10 mouse cellular contexts compared by ENCODE assay signal in the genomic region with DNA sequence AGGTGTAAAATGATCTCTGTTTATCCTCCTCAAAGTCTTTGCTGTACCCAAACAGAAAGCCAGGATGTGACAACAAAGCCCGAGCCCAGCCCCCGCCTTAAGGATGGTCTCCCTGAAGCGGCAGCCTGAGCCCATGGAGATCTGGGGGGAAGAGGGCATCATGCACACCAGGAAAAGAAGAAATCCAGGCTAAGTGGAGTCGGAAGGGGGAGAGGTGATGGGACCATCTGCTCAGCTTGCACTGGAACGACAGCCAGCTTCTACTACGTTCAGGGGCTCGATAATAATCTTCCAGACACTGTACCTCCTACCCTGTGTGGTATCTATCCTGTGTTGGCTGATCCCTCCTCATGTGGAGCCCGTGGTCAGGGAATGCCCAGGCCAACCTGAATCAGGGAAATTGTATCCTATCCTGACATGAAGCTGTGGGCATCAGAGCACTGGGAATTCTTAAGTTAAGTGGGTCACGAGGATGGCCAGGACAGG.
A peak's percentile ranks its signal among the peaks of the same experiment; 100 is the strongest.
DNase-seq lines count a peak whose midpoint lies in the region; ATAC-seq and TF ChIP-seq lines count a peak whose summit lies in the region.
"Had no signal": no experiment of that assay in that cellular context is flagged by ENCODE, and none has a peak within 500 bp of the region (broad histone marks: within the 10 kb centered on the region; RNA-seq: fewer than 3 reads in every experiment).

No protein-coding gene starts in this region.

- DNase-seq in lung, embryonic 14.5 days = peak; percentile 38
- DNase-seq in lung, adult 2 months = no peak
- no peak for DNase-seq in liver, embryonic 13.5 days
- DNase-seq in stomach, postnatal 0 days (ENCODE audit: low spot score) = no peak
- no peak for DNase-seq in cerebellum, adult 11 months
- DNase-seq: B cell, adult 2 months; kidney, postnatal 25 days had no signal

- H3K9ac ChIP-seq in forebrain, embryonic 13.5 days = no peak overlapping the region
- no peak overlapping the region for H3K9ac ChIP-seq in forebrain, embryonic 12.5 days
- no peak overlapping the region for H3K9ac ChIP-seq in lung, embryonic 14.5 days
- H3K9ac ChIP-seq in liver, embryonic 13.5 days = peak overlapping the region; percentile 45; the same call in 1 of the 2 replicates
- no peak overlapping the region for H3K9ac ChIP-seq in stomach, postnatal 0 days (ENCODE audit: low read length)

- peak overlapping the region; percentile 19; the same call in 1 of the 2 replicates for H3K27ac ChIP-seq in forebrain, embryonic 13.5 days
- no peak overlapping the region for H3K27ac ChIP-seq in forebrain, embryonic 12.5 days
- H3K27ac ChIP-seq in lung, embryonic 14.5 days (ENCODE audit: low read depth) = no peak overlapping the region
- H3K27ac ChIP-seq in liver, embryonic 13.5 days = peak overlapping the region; percentile 44; the same call in 1 of the 2 replicates
- 0 out of 2 replicates have a peak overlapping the region, but pooled peaks have one; percentile 53 for H3K27ac ChIP-seq in stomach, postnatal 0 days (replicated peaks)

- TF ChIP-seq EP300 in stomach, postnatal 0 days (optimal IDR thresholded peaks at IDR 0.05) = no peak

- no peak overlapping the region for H3K4me3 ChIP-seq in forebrain, embryonic 13.5 days
- no peak overlapping the region for H3K4me3 ChIP-seq in forebrain, embryonic 12.5 days (replicated peaks)
- H3K4me3 ChIP-seq in lung, embryonic 14.5 days (ENCODE audit: low read depth, low read length) = no peak overlapping the region
- H3K4me3 ChIP-seq in lung, adult 2 months (replicated peaks; ENCODE audit: extremely low read depth, low read depth, low read length) = no peak overlapping the region
- no peak overlapping the region for H3K4me3 ChIP-seq in liver, embryonic 13.5 days (replicated peaks)
- no peak overlapping the region for H3K4me3 ChIP-seq in stomach, postnatal 0 days (ENCODE audit: low read depth, low read length)

- 38% methylated on average over 9 of the region's 9 CpGs for WGBS in forebrain, embryonic 13.5 days
- WGBS in forebrain, embryonic 12.5 days = 50% methylated on average over 9 of the region's 9 CpGs
- 24% methylated on average over 9 of the region's 9 CpGs for WGBS in lung, embryonic 14.5 days
- 54% methylated on average over 9 of the region's 9 CpGs for whole genome bisulfite sequencing in lung, adult 2 months
- 43% methylated on average over 9 of the region's 9 CpGs for WGBS in liver, embryonic 13.5 days (ENCODE audit: insufficient replicate concordance)
- 34% methylated on average over 9 of the region's 9 CpGs for WGBS in stomach, postnatal 0 days

- ATAC-seq in forebrain, embryonic 13.5 days = no peak
- ATAC-seq in forebrain, embryonic 12.5 days (ENCODE audit: low FRiP score) = no peak
- no peak for ATAC-seq in lung, embryonic 14.5 days (ENCODE audit: insufficient read depth)
- peak; percentile 67 for ATAC-seq in liver, embryonic 13.5 days (ENCODE audit: low read depth)
- ATAC-seq in stomach, postnatal 0 days (ENCODE audit: low FRiP score, low TSS enrichment) = no peak
- ATAC-seq in granulocyte monocyte progenitor cell, adult 5-6 weeks (replicated peaks; ENCODE audit: poor library complexity, severe bottlenecking) = no peak

- TF ChIP-seq POLR2A in lung, adult 2 months (IDR thresholded peaks at IDR 0.05; ENCODE audit: borderline replicate concordance, extremely low read depth, low read depth, low read length) = no peak

- H3K27me3 ChIP-seq in forebrain, embryonic 13.5 days = peaks cover 10% of the 10 kb centered on the region; the same call in 1 of the 2 replicates
- H3K27me3 ChIP-seq in forebrain, embryonic 12.5 days = no peaks in the 10 kb centered on the region
- no peaks in the 10 kb centered on the region for H3K27me3 ChIP-seq in lung, embryonic 14.5 days (ENCODE audit: insufficient read depth, low read length)
- H3K27me3 ChIP-seq in liver, embryonic 13.5 days = 0 out of 2 replicates have a peak, but pooled peaks cover 4% of the 10 kb centered on the region
- H3K27me3 ChIP-seq in stomach, postnatal 0 days (ENCODE audit: control insufficient read depth, insufficient read depth, low read length) = no peaks in the 10 kb centered on the region

- H3K4me1 ChIP-seq in forebrain, embryonic 13.5 days = peaks cover 19% of the 10 kb centered on the region
- H3K4me1 ChIP-seq in forebrain, embryonic 12.5 days = peaks cover 24% of the 10 kb centered on the region
- H3K4me1 ChIP-seq in lung, embryonic 14.5 days (ENCODE audit: insufficient read depth) = 0 out of 2 replicates have a peak, but pooled peaks cover 3% of the 10 kb centered on the region
- H3K4me1 ChIP-seq in lung, adult 2 months (ENCODE audit: control insufficient read depth, insufficient read depth, low read length) = peaks cover 17% of the 10 kb centered on the region
- peaks cover 34% of the 10 kb centered on the region for H3K4me1 ChIP-seq in liver, embryonic 13.5 days (replicated peaks)
- peaks cover 2% of the 10 kb centered on the region; the same call in 1 of the 2 replicates for H3K4me1 ChIP-seq in stomach, postnatal 0 days (replicated peaks; ENCODE audit: control insufficient read depth, insufficient read depth)

- no peaks in the 10 kb centered on the region for H3K36me3 ChIP-seq in forebrain, embryonic 13.5 days (ENCODE audit: poor library complexity, severe bottlenecking)
- no peaks in the 10 kb centered on the region for H3K36me3 ChIP-seq in forebrain, embryonic 12.5 days (replicated peaks)
- no peaks in the 10 kb centered on the region for H3K36me3 ChIP-seq in lung, embryonic 14.5 days (ENCODE audit: insufficient read depth)
- H3K36me3 ChIP-seq in liver, embryonic 13.5 days = no peaks in the 10 kb centered on the region
- H3K36me3 ChIP-seq in stomach, postnatal 0 days (ENCODE audit: control insufficient read depth, insufficient read depth, low read length) = no peaks in the 10 kb centered on the region

- no peak overlapping the region for H3K4me2 ChIP-seq in forebrain, embryonic 13.5 days
- H3K4me2 ChIP-seq in forebrain, embryonic 12.5 days = no peak overlapping the region
- no peak overlapping the region for H3K4me2 ChIP-seq in lung, embryonic 14.5 days
- 0 out of 2 replicates have a peak overlapping the region, but pooled peaks have one; percentile 21 for H3K4me2 ChIP-seq in liver, embryonic 13.5 days
- no peak overlapping the region for H3K4me2 ChIP-seq in stomach, postnatal 0 days (replicated peaks; ENCODE audit: low read depth)

- TF ChIP-seq CTCF in lung, embryonic 14.5 days (IDR thresholded peaks at IDR 0.05; ENCODE audit: low read depth) = no peak
- TF ChIP-seq CTCF in lung, adult 2 months (IDR thresholded peaks at IDR 0.05; ENCODE audit: insufficient read depth, low read length) = no peak
- no peak for TF ChIP-seq CTCF in stomach, postnatal 0 days (IDR thresholded peaks at IDR 0.05; ENCODE audit: low read depth)

- no peaks in the 10 kb centered on the region for H3K9me3 ChIP-seq in forebrain, embryonic 13.5 days (replicated peaks)
- no peaks in the 10 kb centered on the region for H3K9me3 ChIP-seq in forebrain, embryonic 12.5 days
- no peaks in the 10 kb centered on the region for H3K9me3 ChIP-seq in lung, embryonic 14.5 days (ENCODE audit: low read depth, low read length)
- H3K9me3 ChIP-seq in liver, embryonic 13.5 days (replicated peaks) = no peaks in the 10 kb centered on the region
- H3K9me3 ChIP-seq in stomach, postnatal 0 days (ENCODE audit: control insufficient read depth, low read length) = no peaks in the 10 kb centered on the region

Comparison
In these comparisons a context has a peak if more than half of its experiments do, and no peak if none do; other contexts are left out.
1. H3K27ac ChIP-seq: peak in forebrain, embryonic 13.5 days (single experiment), liver, embryonic 13.5 days (single experiment) and stomach, postnatal 0 days (single experiment); none in forebrain, embryonic 12.5 days (single experiment) and lung, embryonic 14.5 days (single experiment).